Mouse (Mus musculus) stomach, postnatal 0 days (tissue): Measurements from ENCODE around the gene Rsbn1l.

Experiments
- CTCF ChIP-seq: IDR thresholded peaks from 2 replicates; pipeline ENCODE4 v1.5.1; 2016; ENCODE audit warnings: antibody characterized with exemption, low read depth, mild to moderate bottlenecking, moderate library complexity
- EP300 ChIP-seq: optimal IDR thresholded peaks from 2 replicates; pipeline ENCODE3; 2016; ENCODE audit warnings: antibody characterized with exemption

GRCm38 (mm10) chr5:20956298-20956697 lies at the start of gene Rsbn1l:
- TF ChIP-seq CTCF (no peak), EP300 (no peak)
